ENCODE assay signal across 24 mouse cellular contexts in the genomic region with DNA sequence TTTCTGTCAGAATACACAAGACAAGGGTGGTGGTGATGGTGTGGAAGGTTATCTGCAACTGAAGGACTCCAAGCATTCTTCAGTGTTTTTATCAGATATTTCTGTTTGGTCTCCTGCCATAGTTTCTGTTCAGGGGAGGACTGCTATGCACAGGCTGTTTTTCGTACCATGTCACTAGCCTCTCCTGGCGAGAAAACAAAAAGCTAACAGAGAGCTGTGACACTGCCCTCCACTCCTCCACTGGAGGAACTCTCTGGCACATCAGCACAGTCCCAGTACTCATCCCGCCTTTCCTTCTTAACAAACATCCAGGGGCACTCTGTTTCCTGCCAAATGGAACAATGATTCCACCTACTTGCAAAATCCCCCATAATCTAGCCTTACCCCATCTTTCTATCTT.
DNase-seq lines count a peak whose midpoint lies in the region; ATAC-seq lines count a peak whose summit lies in the region.
"Had no signal": no experiment of that assay in that cellular context is flagged by ENCODE, and none has a peak within 500 bp of the region (broad histone marks: within the 10 kb centered on the region; RNA-seq: fewer than 3 reads in every experiment).

No protein-coding gene starts in this region.

- intact Hi-C loops in heart, postnatal 36 days (cut with DNase I): no loop called here
- intact Hi-C loops in heart, postnatal 14 days (cut with DNase I): no loop called here

- peaks cover 21% of the 10 kb centered on the region for H3K4me1 ChIP-seq in heart, embryonic 13.5 days
- H3K4me1 ChIP-seq in heart, embryonic 16.5 days (ENCODE audit: control insufficient read depth, insufficient read depth, low read length): peaks cover 6% of the 10 kb centered on the region; the same call in 1 of the 2 replicates
- H3K4me1 ChIP-seq in lung, embryonic 16.5 days (replicated peaks; ENCODE audit: control insufficient read depth, insufficient read depth, low read length): no peaks in the 10 kb centered on the region
- H3K4me1 ChIP-seq: forebrain, embryonic 10.5 days; forebrain, embryonic 13.5 days; hindbrain, embryonic 12.5 days; hindbrain, embryonic 15.5 days had no signal

- no peak overlapping the region for H3K4me3 ChIP-seq in heart, embryonic 13.5 days
- no peak overlapping the region for H3K4me3 ChIP-seq in heart, embryonic 16.5 days (ENCODE audit: low read length)
- no peak overlapping the region for H3K4me3 ChIP-seq in lung, embryonic 16.5 days (ENCODE audit: low read length)
- H3K4me3 ChIP-seq: forebrain, embryonic 10.5 days; forebrain, embryonic 13.5 days; hindbrain, embryonic 12.5 days; hindbrain, embryonic 15.5 days had no signal

- H3K36me3 ChIP-seq in heart, embryonic 13.5 days: no peaks in the 10 kb centered on the region
- H3K36me3 ChIP-seq in heart, embryonic 16.5 days (ENCODE audit: control insufficient read depth, insufficient read depth): no peaks in the 10 kb centered on the region
- no peaks in the 10 kb centered on the region for H3K36me3 ChIP-seq in lung, embryonic 16.5 days (ENCODE audit: control insufficient read depth, insufficient read depth, low read length)
- H3K36me3 ChIP-seq: forebrain, embryonic 10.5 days; G1E; hindbrain, embryonic 12.5 days; hindbrain, embryonic 15.5 days had no signal

- H3K27ac ChIP-seq in heart, embryonic 13.5 days (replicated peaks): peak overlapping the region; percentile 36
- peak overlapping the region; percentile 7; the same call in 1 of the 2 replicates for H3K27ac ChIP-seq in heart, embryonic 16.5 days (ENCODE audit: low read length)
- H3K27ac ChIP-seq in lung, embryonic 16.5 days (ENCODE audit: low read length): no peak overlapping the region
- H3K27ac ChIP-seq: forebrain, embryonic 10.5 days; forebrain, embryonic 13.5 days; hindbrain, embryonic 12.5 days; hindbrain, embryonic 15.5 days had no signal

- no peak for ATAC-seq in heart, embryonic 13.5 days (ENCODE audit: extremely low read depth, insufficient number of reproducible peaks, low FRiP score, low TSS enrichment)
- peak; percentile 69; the same call in 1 of the 2 replicates for ATAC-seq in heart, embryonic 16.5 days (replicated peaks; ENCODE audit: extremely low read depth, insufficient read depth, low FRiP score)
- peak; percentile 87 for ATAC-seq in lung, embryonic 16.5 days (ENCODE audit: low read depth)
- ATAC-seq: forebrain, embryonic 13.5 days; forebrain, embryonic 16.5 days; Patski had no signal

- H3K9me3 ChIP-seq in heart, embryonic 13.5 days: no peaks in the 10 kb centered on the region
- H3K9me3 ChIP-seq in heart, embryonic 16.5 days (replicated peaks; ENCODE audit: control insufficient read depth, low read length): no peaks in the 10 kb centered on the region
- H3K9me3 ChIP-seq in lung, embryonic 16.5 days (ENCODE audit: control insufficient read depth, low read length): no peaks in the 10 kb centered on the region
- H3K9me3 ChIP-seq: forebrain, embryonic 10.5 days; forebrain, embryonic 13.5 days; G1E; hindbrain, embryonic 12.5 days; hindbrain, embryonic 15.5 days had no signal

- WGBS in heart, embryonic 13.5 days: 23% methylated on average over 3 of the region's 3 CpGs
- WGBS in heart, embryonic 16.5 days: 32% methylated on average over 3 of the region's 3 CpGs
- WGBS in lung, embryonic 16.5 days: 27% methylated on average over 3 of the region's 3 CpGs

- H3K27me3 ChIP-seq in heart, embryonic 13.5 days (replicated peaks): no peaks in the 10 kb centered on the region
- H3K27me3 ChIP-seq in heart, embryonic 16.5 days (ENCODE audit: control insufficient read depth, insufficient read depth, low read length): no peaks in the 10 kb centered on the region
- no peaks in the 10 kb centered on the region for H3K27me3 ChIP-seq in lung, embryonic 16.5 days (ENCODE audit: control insufficient read depth, insufficient read depth, low read depth, low read length)
- H3K27me3 ChIP-seq: CH12.LX; forebrain, embryonic 13.5 days; hindbrain, embryonic 12.5 days; hindbrain, embryonic 15.5 days; Patski had no signal

- no peak overlapping the region for H3K9ac ChIP-seq in heart, embryonic 13.5 days
- H3K9ac ChIP-seq in heart, embryonic 16.5 days (ENCODE audit: low read length): no peak overlapping the region
- no peak overlapping the region for H3K9ac ChIP-seq in lung, embryonic 16.5 days (ENCODE audit: low read length)
- H3K9ac ChIP-seq: forebrain, embryonic 13.5 days; hindbrain, embryonic 12.5 days; hindbrain, embryonic 15.5 days had no signal

- H3K4me2 ChIP-seq in heart, embryonic 13.5 days: peak overlapping the region; percentile 4; the same call in 1 of the 2 replicates
- H3K4me2 ChIP-seq in heart, embryonic 16.5 days (ENCODE audit: low read depth, low read length): peak overlapping the region; percentile 4; the same call in 1 of the 2 replicates
- H3K4me2 ChIP-seq in lung, embryonic 16.5 days (ENCODE audit: low read depth, low read length): no peak overlapping the region
- H3K4me2 ChIP-seq: forebrain, embryonic 13.5 days; hindbrain, embryonic 12.5 days; hindbrain, embryonic 15.5 days had no signal

- DNase-seq in heart, postnatal 36 days: no peak
- DNase-seq in heart, postnatal 14 days: no peak
- DNase-seq in lung, postnatal 36 days: no peak
- DNase-seq in ovary, adult 18-20 months (ENCODE audit: low spot score): peak; percentile 2
- DNase-seq in ovary, postnatal 36 days (ENCODE audit: low spot score): no peak
- DNase-seq: adrenal gland, postnatal 10 days; adrenal gland, postnatal 36 days; B cell, adult 2 months; cerebellum, adult 18-20 months; cerebellum, adult 9-10 months; cerebellum, postnatal 14 days; gastrocnemius, postnatal 10 days; gastrocnemius, postnatal 36 days had no signal
